Mouse (Mus musculus) right cerebral cortex, postnatal 36 days (tissue): ENCODE results near the gene Epb41l1.

ENCODE experiments used
- DNase-seq, 2 experiments: peaks; one replicate each; pipeline ENCODE4 v3.0.0; 2022; ENCODE audit warnings: low spot score in 2 of 2, mixed read lengths in 1 of 2

Epb41l1 gene

GRCm38 (mm10) chr2:156529726-156530125, 109.0 kb downstream of the Epb41l1 start:
- DNase-seq: no peak

GRCm38 (mm10) chr2:156533160-156533559, 112.5 kb downstream of the Epb41l1 start:
- no peak for DNase-seq

GRCm38 (mm10) chr2:156538817-156539555, 118.3 kb downstream of the Epb41l1 start:
- no peak for DNase-seq

GRCm38 (mm10) chr2:156540991-156541390, 120.3 kb downstream of the Epb41l1 start:
- DNase-seq: no peak

- DNase-seq: no peak
These were observed 121.7 kb downstream of the Epb41l1 start for GRCm38 (mm10) chr2:156542410-156542809.

GRCm38 (mm10) chr2:156543804-156544203, 123.1 kb downstream of the Epb41l1 start:
- DNase-seq: no peak

GRCm38 (mm10) chr2:156547123-156547891, 126.6 kb downstream of the Epb41l1 start, which contains the start of gene Aar2:
Gene Aar2, plus strand, starts transcription at chr2:156547584.
- DNase-seq: peak in 1 of 2 experiments; percentile 60

- no peak for DNase-seq
These were observed 131.7 kb downstream of the Epb41l1 start for GRCm38 (mm10) chr2:156552421-156552820.

- no peak for DNase-seq
These were observed 141.1 kb downstream of the Epb41l1 start for GRCm38 (mm10) chr2:156561808-156562207.

- DNase-seq: peak in 1 of 2 experiments; percentile 50
These were observed 142.8 kb downstream of the Epb41l1 start for GRCm38 (mm10) chr2:156563557-156563956.

GRCm38 (mm10) chr2:156566512-156566911, 145.8 kb downstream of the Epb41l1 start:
- DNase-seq: no peak

- DNase-seq: no peak
These were observed 147.9 kb downstream of the Epb41l1 start for GRCm38 (mm10) chr2:156568647-156569046.

- no peak for DNase-seq
These were observed 148.6 kb downstream of the Epb41l1 start for GRCm38 (mm10) chr2:156569261-156569660.

- no peak for DNase-seq
These were observed 150.8 kb downstream of the Epb41l1 start for GRCm38 (mm10) chr2:156571521-156571920.

- DNase-seq: no peak
These were observed 156.3 kb downstream of the Epb41l1 start for GRCm38 (mm10) chr2:156576850-156577587.

- DNase-seq: no peak
These were observed 159.8 kb downstream of the Epb41l1 start for GRCm38 (mm10) chr2:156580507-156580906.

GRCm38 (mm10) chr2:156581244-156581643, 160.5 kb downstream of the Epb41l1 start:
- DNase-seq: peak; percentile 92 to 93

- no peak for DNase-seq
These were observed 162.2 kb downstream of the Epb41l1 start for GRCm38 (mm10) chr2:156582887-156583286.

- DNase-seq: no peak
These were observed 163.6 kb downstream of the Epb41l1 start for GRCm38 (mm10) chr2:156584154-156584796.

GRCm38 (mm10) chr2:156584797-156585471, 164.2 kb downstream of the Epb41l1 start:
- DNase-seq: peak; percentile 49 to 52

- DNase-seq: no peak
These were observed 168.8 kb downstream of the Epb41l1 start for GRCm38 (mm10) chr2:156589481-156589880.
